Mouse (Mus musculus) midbrain, embryonic 16.5 days (tissue): ENCODE results near the gene Rnf182. TPM values are rescaled to one million over a fixed set of nuclear protein-coding genes. Genes with fewer than 3 reads are reported as not detected.

Experiments used
- ATAC-seq: fragments of 200-750 bp; cut with Nextera tagmentation; 2 replicates; pipeline ENCODE4 v1.8.0; 2017; ENCODE audit warnings: moderate TSS enrichment
- H3K27ac ChIP-seq: fragments of 300-500 bp; sonication (generic); 2 replicates; pipeline ENCODE4 v1.5.1; 2014; ENCODE audit warnings: mild to moderate bottlenecking, low read length, mixed read lengths
- H3K27me3 ChIP-seq: fragments of 300-500 bp; sonication (generic); 2 replicates; pipeline ENCODE4 v1.6.1; 2014; ENCODE audit warnings: low read depth, low read length, mixed read lengths; ENCODE audit not compliant: control insufficient read depth, insufficient read depth
- H3K36me3 ChIP-seq: fragments of 300-500 bp; sonication (generic); 2 replicates; pipeline ENCODE4 v1.6.1; 2014; ENCODE audit warnings: mild to moderate bottlenecking, low read length, moderate library complexity, mixed read lengths; ENCODE audit not compliant: control insufficient read depth, insufficient read depth
- H3K4me1 ChIP-seq: fragments of 300-500 bp; sonication (generic); 2 replicates; pipeline ENCODE4 v1.6.1; 2014; ENCODE audit warnings: mild to moderate bottlenecking, low read length, mixed read lengths; ENCODE audit not compliant: control insufficient read depth, insufficient read depth
- H3K4me2 ChIP-seq: fragments of 300-500 bp; sonication (generic); 2 replicates; pipeline ENCODE4 v1.6.1; 2014; ENCODE audit warnings: mild to moderate bottlenecking, low read length, mixed read lengths
- H3K4me3 ChIP-seq: fragments of 300-500 bp; sonication (generic); 2 replicates; pipeline ENCODE4 v1.5.1; 2014; ENCODE audit warnings: low read depth, mild to moderate bottlenecking, low read length, moderate library complexity, mixed read lengths
- H3K9ac ChIP-seq: fragments of 300-500 bp; sonication (generic); 2 replicates; pipeline ENCODE4 v1.6.1; 2014; ENCODE audit warnings: low read depth, low read length, mixed read lengths
- H3K9me3 ChIP-seq: fragments of 300-500 bp; sonication (generic); replicated peaks from 2 replicates; pipeline ENCODE4 v1.6.1; 2014; ENCODE audit warnings: mild to moderate bottlenecking, low read length, mixed read lengths; ENCODE audit not compliant: control insufficient read depth, poor library complexity, severe bottlenecking
- WGBS: fragments of 180-500 bp; shearing (Covaris S2); extraction: QIAGEN DNeasy Blood & Tissue Kit; methylation state at CpG from one replicate; pipeline ENCODE4 v1.1.7; 2014; 5-methylcytosine and 5-hydroxymethylcytosine counted together
- polyA plus RNA-seq: library from polyadenylated mRNA; unstranded; fragments of >200 nt; fragmentation: Nextera tagmentation; extraction: Ambion mirVana; gene quantifications from 2 replicates; pipeline ENCODE4 v1.2.1, GENCODE M21; 2015

The Rnf182 gene
- polyA plus RNA-seq, 1 experiment from 2014 or later: 32.7 TPM

- no peaks in the 10 kb centered on the region; the same call in 1 of the 2 replicates for H3K9me3 ChIP-seq
- 0 out of 2 replicates have a peak, but pooled peaks cover 2% of the 10 kb centered on the region for H3K36me3 ChIP-seq
- no peak overlapping the region for H3K4me3 ChIP-seq
- H3K27me3 ChIP-seq: no peaks in the 10 kb centered on the region
- H3K9ac ChIP-seq: no peak overlapping the region
- H3K4me1 ChIP-seq: no peaks in the 10 kb centered on the region
- no peak overlapping the region for H3K27ac ChIP-seq
- ATAC-seq: no peak
- 80% methylated on average over 12 of the region's 12 CpGs for WGBS
- no peak overlapping the region for H3K4me2 ChIP-seq
These were observed 50.6 kb downstream of the Rnf182 start for GRCm38 (mm10) chr13:43666130-43666529.

GRCm38 (mm10) chr13:43666920-43667319 is 51.4 kb downstream of the Rnf182 start:
- H3K4me3 ChIP-seq: no peak overlapping the region
- no peaks in the 10 kb centered on the region for H3K9me3 ChIP-seq
- no peak overlapping the region for H3K9ac ChIP-seq
- H3K27ac ChIP-seq: no peak overlapping the region
- no peaks in the 10 kb centered on the region for H3K4me1 ChIP-seq
- no peak overlapping the region for H3K4me2 ChIP-seq
- H3K27me3 ChIP-seq: no peaks in the 10 kb centered on the region
- 0 out of 2 replicates have a peak, but pooled peaks cover 2% of the 10 kb centered on the region for H3K36me3 ChIP-seq
- no peak for ATAC-seq
- WGBS: 91% methylated on average over 6 of the region's 6 CpGs

- H3K4me2 ChIP-seq: no peak overlapping the region
- no peaks in the 10 kb centered on the region for H3K27me3 ChIP-seq
- no peaks in the 10 kb centered on the region for H3K9me3 ChIP-seq
- H3K9ac ChIP-seq: no peak overlapping the region
- 84% methylated on average over 8 of the region's 8 CpGs for WGBS
- ATAC-seq: no peak
- H3K27ac ChIP-seq: no peak overlapping the region
- H3K4me3 ChIP-seq: no peak overlapping the region
- H3K4me1 ChIP-seq: no peaks in the 10 kb centered on the region
- H3K36me3 ChIP-seq: no peaks in the 10 kb centered on the region
These were observed 61.8 kb downstream of the Rnf182 start for GRCm38 (mm10) chr13:43677159-43677882.

GRCm38 (mm10) chr13:43677883-43678244 is 62.4 kb downstream of the Rnf182 start:
- Histone ChIP-seq H3K4me1 (no peaks in the 10 kb centered on the region), H3K9ac (no peak overlapping the region), H3K36me3 (no peaks in the 10 kb centered on the region), H3K4me2 (no peak overlapping the region), H3K27ac (no peak overlapping the region), H3K27me3 (no peaks in the 10 kb centered on the region), H3K4me3 (no peak overlapping the region), H3K9me3 (no peaks in the 10 kb centered on the region)
- no peak for ATAC-seq
- WGBS: 87% methylated on average over 5 of the region's 5 CpGs

- no peak overlapping the region for H3K27ac ChIP-seq
- H3K4me3 ChIP-seq: no peak overlapping the region
- H3K4me2 ChIP-seq: no peak overlapping the region
- no peak overlapping the region for H3K9ac ChIP-seq
- no peaks in the 10 kb centered on the region for H3K9me3 ChIP-seq
- WGBS: 35% methylated on average over 8 of the region's 8 CpGs
- no peaks in the 10 kb centered on the region for H3K4me1 ChIP-seq
- no peaks in the 10 kb centered on the region for H3K27me3 ChIP-seq
- ATAC-seq: peak; percentile 71
- no peaks in the 10 kb centered on the region for H3K36me3 ChIP-seq
These were observed 69.0 kb downstream of the Rnf182 start for GRCm38 (mm10) chr13:43684499-43684994.

- no peaks in the 10 kb centered on the region; the same call in 1 of the 2 replicates for H3K4me1 ChIP-seq
- no peak overlapping the region for H3K4me2 ChIP-seq
- WGBS: 94% methylated on average over 10 of the region's 10 CpGs
- no peak for ATAC-seq
- H3K4me3 ChIP-seq: no peak overlapping the region
- no peaks in the 10 kb centered on the region for H3K9me3 ChIP-seq
- no peak overlapping the region for H3K27ac ChIP-seq
- H3K36me3 ChIP-seq: no peaks in the 10 kb centered on the region
- H3K27me3 ChIP-seq: no peaks in the 10 kb centered on the region
- H3K9ac ChIP-seq: no peak overlapping the region
These were observed 72.6 kb downstream of the Rnf182 start for GRCm38 (mm10) chr13:43688065-43688464.

GRCm38 (mm10) chr13:43691755-43692154 is 76.2 kb downstream of the Rnf182 start:
- Histone ChIP-seq H3K27me3 (no peaks in the 10 kb centered on the region), H3K27ac (no peak overlapping the region), H3K4me2 (no peak overlapping the region), H3K4me3 (no peak overlapping the region), H3K36me3 (no peaks in the 10 kb centered on the region), H3K9me3 (no peaks in the 10 kb centered on the region), H3K4me1 (no peaks in the 10 kb centered on the region; the same call in 1 of the 2 replicates), H3K9ac (no peak overlapping the region)
- ATAC-seq: no peak
- WGBS: 64% methylated on average over 3 of the region's 3 CpGs

- Histone ChIP-seq H3K4me2 (no peak overlapping the region), H3K9ac (no peak overlapping the region), H3K27ac (no peak overlapping the region), H3K4me1 (no peaks in the 10 kb centered on the region; the same call in 1 of the 2 replicates), H3K36me3 (no peaks in the 10 kb centered on the region), H3K9me3 (no peaks in the 10 kb centered on the region), H3K27me3 (no peaks in the 10 kb centered on the region), H3K4me3 (no peak overlapping the region)
- ATAC-seq: no peak
These were observed 80.0 kb downstream of the Rnf182 start for GRCm38 (mm10) chr13:43695521-43695920.

- no peaks in the 10 kb centered on the region for H3K9me3 ChIP-seq
- H3K4me3 ChIP-seq: no peak overlapping the region
- H3K4me1 ChIP-seq: no peaks in the 10 kb centered on the region; the same call in 1 of the 2 replicates
- no peak overlapping the region for H3K4me2 ChIP-seq
- H3K36me3 ChIP-seq: no peaks in the 10 kb centered on the region
- ATAC-seq: no peak
- no peak overlapping the region for H3K27ac ChIP-seq
- no peak overlapping the region for H3K9ac ChIP-seq
- no peaks in the 10 kb centered on the region for H3K27me3 ChIP-seq
- 87% methylated on average over 7 of the region's 7 CpGs for WGBS
These were observed 80.5 kb downstream of the Rnf182 start for GRCm38 (mm10) chr13:43696011-43696410.
